Mouse (Mus musculus): ENCODE data around the gene Cdk1.
A peak's percentile ranks its signal among the peaks of the same experiment; 100 is the strongest.

The Cdk1 gene

DNA sequence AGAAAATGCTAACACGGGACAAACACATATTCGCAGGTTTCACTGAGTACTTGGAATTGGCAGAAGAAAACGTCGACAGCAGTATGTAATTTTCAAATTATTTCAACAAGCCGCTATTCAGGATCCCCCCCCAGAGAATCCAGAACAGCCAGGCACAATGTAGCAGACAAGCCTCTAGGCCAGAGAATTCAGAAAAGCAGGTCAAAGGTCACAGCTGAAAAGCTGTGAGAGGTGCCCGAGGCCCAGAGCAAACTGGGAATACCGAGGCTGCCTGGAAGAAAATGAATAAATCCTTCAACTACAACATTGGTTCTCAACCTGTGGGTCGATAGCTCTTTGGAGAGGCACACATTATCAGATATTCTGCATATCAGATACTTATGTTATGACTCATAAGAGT lies 4.5 kb downstream of the Cdk1 start:
- no peak for DNase-seq (ENCODE audit: extremely low read depth, low read depth)

DNA sequence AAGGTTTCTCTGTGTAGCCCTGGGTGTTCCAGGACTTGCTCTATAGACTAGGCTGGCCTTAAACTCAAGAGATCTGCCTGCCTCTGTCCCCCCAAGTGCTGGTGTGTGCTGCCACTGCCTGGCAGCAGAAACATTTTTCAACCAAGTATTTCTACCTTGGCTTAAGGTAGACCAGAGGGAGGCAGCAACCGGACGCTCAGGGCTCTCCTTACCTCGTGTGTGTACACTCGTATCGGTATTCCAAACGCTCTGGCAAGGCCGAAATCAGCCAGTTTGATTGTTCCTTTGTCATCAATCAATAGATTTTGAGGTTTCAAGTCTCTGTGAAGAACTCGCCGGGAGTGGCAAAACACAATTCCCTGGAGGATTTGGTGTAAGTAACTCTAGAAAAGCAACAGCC lies 10.4 kb downstream of the Cdk1 start:
- DNase-seq (ENCODE audit: extremely low read depth, low read depth): no peak

DNA sequence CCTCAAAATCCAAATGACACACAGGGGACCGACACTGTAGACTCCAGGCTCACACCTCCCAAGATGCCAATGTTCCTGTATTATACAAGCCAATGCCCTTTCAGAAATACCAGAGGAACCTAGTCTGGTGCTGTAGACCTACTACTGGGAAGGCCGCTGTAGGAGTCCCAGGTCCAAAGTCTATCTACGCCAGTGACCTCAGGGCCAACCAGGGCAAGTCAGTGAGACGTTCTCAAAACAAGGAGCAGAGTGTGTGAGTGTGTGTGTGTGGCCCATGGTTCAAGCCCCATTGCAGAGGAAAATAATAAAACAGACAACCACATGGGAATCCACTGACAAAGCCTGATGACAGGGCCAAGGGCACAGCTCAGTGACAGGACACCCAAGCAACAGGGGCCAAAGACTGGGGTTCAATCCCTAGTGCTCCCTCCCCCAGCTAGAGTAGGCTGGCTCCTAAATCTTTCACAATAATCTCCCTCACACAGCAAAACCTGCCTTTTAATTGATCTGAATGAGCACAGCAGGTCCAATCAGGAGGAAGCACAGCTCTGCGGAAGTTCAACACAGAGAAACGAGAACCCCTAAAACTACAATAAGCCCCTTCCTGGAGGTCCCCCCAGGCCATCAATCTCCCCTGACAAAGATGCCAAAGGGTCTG lies 11.0 kb downstream of the Cdk1 start:
- DNase-seq (ENCODE audit: extremely low read depth, low read depth): no peak

DNA sequence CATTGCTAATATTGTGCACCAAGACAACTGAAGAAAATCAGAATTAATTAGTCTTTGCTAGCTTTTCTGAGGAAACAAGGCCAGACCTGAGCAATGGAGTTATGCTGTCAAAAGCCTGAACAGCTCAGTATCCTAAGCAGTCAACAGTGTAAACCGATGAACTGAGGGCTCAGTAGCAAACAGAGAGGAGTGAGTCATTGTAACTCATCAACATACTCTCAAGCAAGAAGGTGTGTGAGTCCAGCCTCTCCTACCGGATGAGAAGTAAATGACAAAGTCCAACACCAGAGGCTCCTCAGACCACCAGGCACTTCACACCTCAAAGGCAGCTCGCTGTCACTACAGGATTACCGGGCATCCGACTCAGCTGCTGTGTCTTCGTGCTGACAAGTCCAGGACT lies 12.7 kb downstream of the Cdk1 start:
- no peak for DNase-seq (ENCODE audit: extremely low read depth, low read depth)

DNA sequence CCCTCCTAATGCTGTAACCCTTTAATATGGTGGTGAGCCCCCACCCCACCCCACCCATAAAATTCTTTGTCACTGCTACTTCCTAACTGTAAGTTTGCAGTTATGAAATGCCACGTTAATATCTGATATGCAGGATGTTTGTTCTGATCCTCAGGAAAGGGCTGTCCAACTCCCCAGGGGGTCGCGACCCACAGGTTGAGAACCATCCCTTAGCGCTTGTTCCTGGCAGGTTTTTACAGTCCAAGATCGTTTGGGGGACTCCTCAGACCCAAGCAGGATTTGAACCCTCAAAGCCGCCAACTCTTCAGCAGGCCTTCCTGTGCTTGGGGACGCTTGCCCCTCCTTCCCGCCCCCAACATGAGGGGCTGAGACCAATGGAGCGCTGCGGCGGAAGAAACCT lies 16.5 kb downstream of the Cdk1 start:
- no peak for DNase-seq (ENCODE audit: extremely low read depth, low read depth)

DNA sequence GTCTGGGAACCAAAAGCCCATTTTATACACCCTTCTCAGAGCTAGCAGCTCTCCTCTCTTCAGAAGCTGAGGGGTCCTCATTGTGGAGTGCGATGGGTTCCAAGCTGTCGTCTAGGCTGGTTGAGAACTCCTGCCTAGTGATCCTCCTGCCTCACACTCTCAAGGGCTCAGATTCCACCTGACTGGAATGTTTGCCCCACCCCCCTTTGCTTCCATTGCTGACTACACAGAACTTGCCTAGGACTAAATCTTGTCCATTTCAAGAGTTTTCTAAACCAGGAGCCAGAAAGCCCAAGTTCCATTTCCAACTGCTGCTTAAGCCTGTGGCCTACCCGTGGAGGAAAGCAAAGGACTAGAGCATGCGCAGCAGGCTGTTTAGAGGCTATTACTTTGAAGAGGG lies 17.1 kb downstream of the Cdk1 start:
- DNase-seq (ENCODE audit: extremely low read depth, low read depth): no peak

DNA sequence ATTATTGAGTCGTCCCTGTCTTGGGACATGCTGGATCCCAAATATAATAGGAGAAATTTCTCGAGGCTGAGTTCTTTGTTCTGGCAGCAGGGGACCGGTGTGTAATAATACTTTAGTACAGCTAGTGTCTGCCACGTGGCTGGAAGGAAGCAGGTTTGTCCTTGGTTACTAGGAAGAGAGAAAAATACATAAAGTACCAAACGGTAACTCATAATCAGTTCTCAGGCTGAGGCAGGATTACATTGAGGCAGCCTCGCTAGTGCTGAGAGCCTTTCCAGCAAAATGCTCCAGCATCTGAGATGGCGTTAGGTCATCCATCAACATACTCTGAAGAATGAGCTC lies 17.6 kb downstream of the Cdk1 start:
- no peak for DNase-seq (ENCODE audit: extremely low read depth, low read depth)

DNA sequence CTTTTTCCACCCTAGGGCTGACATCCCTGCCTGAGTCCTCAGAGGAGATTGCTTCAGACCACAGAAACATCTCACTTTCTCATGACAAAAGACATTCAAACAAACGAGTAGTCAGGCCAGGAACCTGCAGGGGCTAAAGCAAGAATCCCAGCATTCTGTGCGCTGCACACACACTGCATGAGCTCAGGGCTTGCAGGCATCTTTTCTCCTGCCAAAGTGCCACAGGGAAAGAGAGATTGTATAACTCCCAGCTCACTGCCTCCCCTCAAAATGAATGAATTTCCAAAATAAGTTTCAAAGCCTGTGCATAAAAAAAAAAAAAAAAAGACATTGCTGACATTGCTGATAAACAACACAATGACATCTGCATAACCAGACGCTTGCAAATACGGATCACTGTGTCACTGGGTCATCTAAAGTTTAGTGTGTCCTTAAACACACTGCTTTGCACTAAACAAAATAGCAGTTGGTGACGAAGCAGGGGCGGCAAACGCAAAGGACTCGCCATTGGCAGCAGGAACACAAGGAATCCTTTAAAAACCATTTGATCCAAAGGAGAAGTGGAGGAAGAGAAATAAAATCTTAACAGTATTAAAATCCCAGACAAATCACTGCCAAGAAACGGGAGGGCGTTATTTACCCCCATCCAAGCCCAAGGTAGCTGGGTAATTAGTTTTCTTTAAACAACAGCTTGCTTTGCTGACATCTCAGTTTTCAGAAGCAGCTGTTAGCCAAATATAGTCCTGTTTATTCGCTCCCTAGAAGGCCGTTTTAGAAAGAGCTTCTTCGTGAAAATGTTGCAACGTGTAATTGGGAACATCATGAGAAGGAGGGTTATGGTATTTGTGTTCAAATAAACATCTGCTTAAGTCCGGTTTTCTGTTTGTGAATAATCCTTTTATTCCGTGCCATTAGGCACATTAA lies 18.2 kb downstream of the Cdk1 start:
- no peak for DNase-seq (ENCODE audit: extremely low read depth, low read depth)

DNA sequence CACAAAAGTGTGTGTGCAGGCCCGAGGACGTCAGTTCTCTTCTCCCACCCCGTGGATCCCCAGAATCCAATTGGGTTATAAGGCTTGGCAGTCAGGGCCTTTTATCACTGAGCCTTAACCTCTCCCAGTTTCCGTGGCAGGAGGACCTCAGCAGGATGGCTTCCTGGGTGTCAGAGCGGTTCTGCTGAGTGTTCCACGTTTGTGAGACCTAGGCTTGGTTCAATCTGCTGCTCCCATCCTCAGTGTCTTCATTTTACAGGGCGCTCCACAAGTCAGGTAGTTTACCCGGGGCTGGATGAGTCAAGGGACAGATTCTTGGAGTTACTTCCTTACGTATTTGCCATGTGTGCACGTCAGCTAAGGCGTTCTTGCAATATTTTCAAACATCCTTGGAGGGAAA lies 19.5 kb downstream of the Cdk1 start:
- DNase-seq (ENCODE audit: extremely low read depth, low read depth): no peak

DNA sequence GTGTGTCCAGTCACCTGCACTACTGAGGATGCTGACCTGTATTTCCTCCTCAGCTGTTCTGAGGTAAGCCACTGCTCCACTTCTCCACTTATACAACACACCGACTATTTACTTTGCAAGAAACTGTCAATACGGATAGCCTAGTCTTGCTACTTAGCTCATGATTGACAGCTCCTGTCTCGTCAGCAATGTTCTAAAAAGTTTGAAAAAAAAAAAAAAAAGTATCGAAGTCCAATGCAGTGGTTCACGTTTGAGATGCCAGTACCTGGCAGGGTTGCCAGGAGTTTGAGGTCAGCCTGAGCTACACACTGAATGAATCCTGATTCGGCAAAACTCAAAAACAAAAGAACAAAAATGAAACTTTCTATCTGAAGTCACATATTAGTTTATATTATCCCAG lies 21.5 kb downstream of the Cdk1 start:
- no peak for DNase-seq (ENCODE audit: extremely low read depth, low read depth)

DNA sequence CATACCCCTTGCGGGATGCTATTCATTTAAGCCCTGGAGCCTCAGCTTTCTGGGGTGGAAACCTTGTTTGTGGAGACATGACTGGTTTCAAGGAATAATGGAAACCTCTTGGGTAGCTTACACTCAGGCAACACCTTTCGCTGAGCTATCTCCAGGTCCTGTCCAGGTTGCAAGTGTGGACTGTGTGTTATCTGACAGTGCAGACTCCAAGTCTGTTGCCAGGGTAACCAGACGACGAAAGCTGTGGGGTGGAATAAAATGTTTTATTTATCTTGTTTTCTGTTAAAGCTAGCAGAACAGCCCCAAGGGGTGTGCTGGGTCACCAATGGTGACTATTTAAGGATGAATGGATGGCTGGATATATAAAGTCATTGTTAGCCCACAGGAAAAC lies 24.1 kb downstream of the Cdk1 start:
- no peak for DNase-seq (ENCODE audit: extremely low read depth, low read depth)

DNA sequence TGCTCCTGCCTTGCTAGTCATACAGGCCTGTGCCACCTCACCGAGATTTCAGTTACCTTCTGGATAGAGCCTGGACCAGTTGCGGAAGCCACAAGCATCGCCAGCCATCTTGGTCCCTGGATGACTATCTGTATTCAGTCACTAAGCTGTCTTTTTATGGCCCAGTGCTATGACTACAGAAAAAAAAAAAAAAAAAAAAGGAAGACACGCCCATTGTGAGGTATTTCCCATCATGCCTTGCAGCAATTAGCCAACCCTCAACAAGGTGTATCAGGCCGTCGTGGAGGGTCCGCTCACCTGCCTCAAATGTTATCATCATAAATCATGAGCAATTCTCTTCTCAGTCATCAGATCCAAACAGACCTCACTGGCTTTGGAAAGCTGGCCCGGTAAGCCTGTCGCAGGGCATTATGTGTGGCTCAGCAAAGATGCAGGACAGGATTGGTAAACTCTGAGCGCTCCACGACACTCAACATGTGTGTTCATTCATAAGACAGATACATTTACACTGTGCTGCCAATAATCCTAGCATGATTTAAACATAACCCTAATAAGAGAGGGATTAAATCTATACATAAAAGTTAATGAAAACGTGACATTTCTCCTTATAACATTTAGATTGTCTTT lies 24.6 kb downstream of the Cdk1 start:
- DNase-seq (ENCODE audit: extremely low read depth, low read depth): no peak

DNA sequence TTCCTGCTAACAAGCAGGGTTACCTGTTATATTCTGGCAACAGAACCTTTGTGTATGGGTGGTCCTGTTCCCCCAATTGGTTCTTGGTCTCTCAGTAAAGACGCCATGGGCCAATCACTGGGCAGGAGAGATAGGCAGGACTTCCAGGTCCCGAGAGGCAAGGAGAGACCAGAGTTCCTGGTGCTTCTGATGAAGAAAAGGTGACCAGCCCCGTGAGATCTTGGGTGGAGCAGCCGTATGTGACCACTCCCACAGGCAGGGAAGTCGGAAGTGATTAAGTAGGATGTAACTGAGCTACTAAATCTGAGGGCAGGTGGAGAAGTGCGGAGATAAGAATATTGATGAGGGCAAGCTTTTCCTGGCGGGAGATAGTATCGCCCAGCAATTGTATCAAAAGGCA lies 25.4 kb downstream of the Cdk1 start:
- DNase-seq (ENCODE audit: extremely low read depth, low read depth): no peak

DNA sequence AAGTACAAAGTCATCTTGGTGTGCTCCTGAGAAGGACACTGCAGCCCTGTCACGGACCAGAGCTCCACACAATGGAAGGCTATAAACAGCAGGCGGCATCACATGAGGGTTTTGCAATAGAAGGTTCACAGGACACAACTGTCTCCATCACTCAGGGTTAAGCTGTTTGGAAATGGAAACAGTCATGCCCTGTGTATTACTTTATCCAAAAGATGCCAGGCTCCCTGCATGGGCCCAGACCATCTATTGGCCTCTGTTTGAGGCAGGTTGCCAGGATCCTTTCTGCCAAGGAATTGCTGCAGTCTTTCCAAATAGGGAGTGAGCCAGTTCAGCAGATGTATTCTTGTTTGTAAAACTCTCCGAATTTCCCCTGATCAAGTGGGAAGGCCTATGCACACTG lies 26.3 kb downstream of the Cdk1 start:
- no peak for DNase-seq (ENCODE audit: extremely low read depth, low read depth)

DNA sequence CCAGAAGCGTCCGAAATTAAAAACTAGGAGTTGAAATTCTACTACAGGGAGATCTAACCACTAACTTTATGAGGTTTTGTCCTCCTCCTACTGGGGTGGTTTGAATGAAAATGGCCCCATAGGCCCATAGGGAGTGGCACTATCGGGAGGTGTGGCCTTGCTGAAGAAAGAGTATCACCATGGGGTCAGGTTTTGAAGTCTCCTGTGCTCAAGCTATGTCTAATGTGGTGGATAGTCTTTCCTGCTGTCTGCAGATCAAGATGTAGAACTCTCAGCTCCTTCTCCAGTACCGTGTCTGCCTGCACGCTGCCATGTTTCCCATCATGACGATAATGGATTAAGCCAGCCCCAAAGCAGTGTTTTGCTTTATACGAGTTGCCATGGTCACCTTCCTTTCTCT lies 27.9 kb downstream of the Cdk1 start:
- DNase-seq (ENCODE audit: extremely low read depth, low read depth): no peak

DNA sequence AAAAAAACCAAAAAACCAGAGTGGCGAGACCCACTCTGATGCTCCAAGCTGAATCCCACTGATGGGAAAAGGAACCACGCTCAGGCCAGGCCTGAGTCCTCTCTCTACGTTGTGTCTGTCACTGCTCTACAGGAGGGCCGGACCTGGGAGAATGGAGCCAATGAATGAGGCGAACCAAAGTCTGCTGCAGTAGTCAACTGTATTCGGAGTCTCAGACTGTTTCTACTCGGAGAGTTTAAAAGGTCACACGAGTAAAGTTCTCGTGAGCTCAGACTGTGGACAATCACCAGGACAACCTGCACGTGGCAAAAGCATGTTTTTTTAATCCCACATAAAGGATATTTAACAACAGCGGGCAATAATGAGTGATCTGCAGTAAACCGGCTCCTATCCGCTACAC lies 28.8 kb downstream of the Cdk1 start:
- no peak for DNase-seq (ENCODE audit: extremely low read depth, low read depth)

DNA sequence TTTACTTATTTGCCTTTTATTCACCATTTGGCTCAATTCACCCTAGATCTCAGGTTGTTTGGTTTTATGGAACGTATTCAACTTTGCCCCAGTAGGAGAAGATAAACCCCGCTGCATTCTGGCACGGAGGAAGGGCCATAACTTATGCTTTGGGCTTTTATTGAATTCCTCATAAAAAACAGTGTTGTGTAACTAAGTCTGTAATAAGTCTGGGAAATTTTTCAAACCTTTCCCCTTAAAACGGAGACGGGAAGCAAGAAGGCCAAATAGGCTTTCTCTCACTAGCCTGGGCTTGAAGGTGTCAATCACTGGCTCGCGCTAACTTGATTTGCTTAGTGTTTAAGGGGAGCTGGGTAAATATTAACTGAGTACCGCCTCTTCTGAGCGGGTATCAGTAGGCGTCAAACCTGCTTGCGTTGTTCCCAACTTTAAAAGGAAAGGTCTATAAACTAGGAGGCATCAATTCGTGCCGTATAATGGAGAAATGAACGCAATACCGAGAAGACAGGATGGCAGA lies 31.2 kb downstream of the Cdk1 start:
- DNase-seq (ENCODE audit: extremely low read depth, low read depth): no peak

DNA sequence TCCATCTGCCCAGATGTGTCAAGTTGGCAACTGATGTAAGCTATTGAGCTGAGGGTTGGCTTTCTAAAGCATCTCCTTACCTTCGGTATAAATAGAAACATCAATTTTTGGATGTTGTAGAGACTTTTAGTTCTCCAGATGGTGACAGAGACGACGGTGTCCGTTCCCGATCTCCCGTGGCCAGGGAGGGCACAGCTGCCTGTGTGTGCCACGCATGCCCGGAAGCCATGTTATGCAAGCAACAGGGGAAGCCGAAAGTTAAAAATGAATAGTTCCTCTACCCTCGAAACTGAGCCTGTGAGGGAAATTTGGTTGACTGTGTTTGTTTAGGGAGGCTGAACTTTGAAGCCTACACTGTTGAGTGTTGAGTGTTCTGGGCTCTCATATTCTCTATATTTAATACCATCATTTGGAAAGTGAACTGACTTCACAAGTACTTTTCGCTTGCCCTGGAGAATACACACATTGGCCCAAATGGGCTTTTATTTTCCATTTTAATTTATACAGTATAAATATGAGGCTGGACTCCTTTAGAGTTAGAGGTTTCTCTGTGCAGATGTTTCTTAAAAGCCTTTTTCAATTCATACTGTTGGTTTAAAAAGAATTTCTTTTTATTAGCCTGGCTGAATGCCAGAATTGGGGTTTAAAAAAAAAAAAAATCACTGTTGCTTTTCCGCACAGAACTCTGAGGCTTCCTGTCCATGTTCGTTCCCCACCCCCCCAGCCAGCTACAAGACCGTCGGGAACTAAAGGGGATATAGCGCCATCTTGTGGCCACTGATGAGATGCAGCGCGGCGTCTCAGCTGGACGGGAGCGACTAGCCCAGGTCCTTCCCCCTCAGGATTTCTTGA lies 31.8 kb downstream of the Cdk1 start:
- DNase-seq (ENCODE audit: extremely low read depth, low read depth): peak; percentile 15

DNA sequence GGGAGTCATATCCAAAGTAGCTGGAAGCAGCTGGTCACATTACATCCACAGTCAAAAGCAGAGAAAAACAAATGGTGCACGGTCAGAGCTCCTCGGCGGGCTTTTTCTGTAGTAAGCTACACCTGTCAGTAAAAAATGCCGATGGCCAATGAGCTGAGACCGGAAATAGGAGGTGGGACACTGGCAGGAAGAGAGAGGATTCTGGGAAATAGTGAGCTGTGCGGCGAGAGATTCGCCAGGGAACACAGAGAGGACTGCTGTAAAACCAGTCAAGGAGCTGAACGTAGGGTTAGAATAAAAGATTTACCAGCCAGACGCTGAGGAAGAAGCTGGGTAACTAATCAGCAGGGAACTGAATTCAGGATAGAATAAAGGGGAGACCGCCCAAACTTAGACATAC lies 34.2 kb downstream of the Cdk1 start:
- no peak for DNase-seq (ENCODE audit: extremely low read depth, low read depth)

DNA sequence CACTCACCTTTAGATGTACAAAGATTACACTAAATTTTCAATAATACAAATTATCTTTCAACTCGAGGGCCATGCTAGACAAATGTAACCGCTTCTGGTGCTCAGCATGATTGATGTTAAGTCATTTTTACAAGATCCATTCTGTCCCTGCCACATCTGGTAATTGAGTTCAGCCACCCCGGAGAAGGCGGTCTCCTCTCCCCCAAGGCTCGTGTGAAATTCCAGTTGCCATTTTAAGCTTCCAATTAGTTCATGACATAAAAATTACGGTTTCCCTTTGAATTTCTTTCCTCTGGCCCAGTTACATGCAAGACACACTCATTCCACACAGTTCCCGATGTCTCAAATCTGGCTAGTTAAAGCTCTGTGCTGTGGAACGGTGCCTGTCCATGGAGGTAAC lies 38.8 kb downstream of the Cdk1 start:
- no peak for DNase-seq (ENCODE audit: extremely low read depth, low read depth)

DNA sequence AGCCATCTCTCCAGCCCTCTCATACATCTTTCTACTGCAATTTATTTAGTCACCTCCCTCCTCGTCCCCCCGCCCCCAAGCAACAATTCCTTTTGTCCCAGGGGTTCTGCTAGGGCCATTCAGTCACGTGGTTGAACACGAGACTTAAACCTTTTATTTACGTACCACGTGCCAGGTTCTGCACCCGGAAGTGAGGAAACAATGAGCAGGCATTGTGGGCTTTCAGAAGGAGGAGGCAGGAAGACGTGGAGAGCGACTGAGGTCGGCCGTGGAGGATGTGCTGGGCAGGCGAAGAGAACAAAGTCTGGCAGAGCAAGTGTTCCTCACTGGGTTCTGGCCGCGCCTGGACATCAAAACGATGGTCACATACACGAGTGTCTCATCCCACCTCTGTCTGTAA lies 40.9 kb downstream of the Cdk1 start:
- DNase-seq (ENCODE audit: extremely low read depth, low read depth): no peak

DNA sequence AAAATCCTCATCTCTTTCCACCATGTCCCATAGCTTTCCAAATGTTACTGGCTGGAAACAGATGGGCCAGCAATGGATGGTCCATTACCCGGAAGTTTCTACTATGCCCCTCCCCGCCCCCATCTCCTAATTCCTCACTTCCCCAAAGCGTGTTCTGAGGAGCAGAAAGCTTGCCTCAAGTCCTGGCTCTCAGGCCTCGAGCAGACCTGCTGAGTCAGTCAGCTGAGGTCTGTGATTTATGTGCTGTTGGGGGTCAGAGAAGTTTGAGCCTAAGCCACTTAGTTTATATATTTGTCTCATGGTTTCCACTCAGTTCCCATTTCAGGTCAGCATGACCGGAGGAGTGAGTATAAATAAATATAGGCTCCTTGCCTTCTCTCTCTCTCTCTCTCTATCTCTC lies 43.6 kb downstream of the Cdk1 start:
- DNase-seq (ENCODE audit: extremely low read depth, low read depth): no peak
